Mouse (Mus musculus) G1E (cell line): ENCODE data around the gene Gmds.

ENCODE experiments used
- CTCF ChIP-seq: IDR thresholded peaks from 2 replicates; pipeline ENCODE4 v1.5.1; 2012; ENCODE audit warnings: low read depth, low read length, inconsistent platforms, mixed read lengths
- GATA1 ChIP-seq: IDR thresholded peaks from 2 replicates; pipeline ENCODE4 v1.6.1; 2012; ENCODE audit warnings: borderline replicate concordance, low read length, inconsistent platforms, mixed read lengths
- GATA2 ChIP-seq: IDR thresholded peaks from 2 replicates; pipeline ENCODE4 v1.6.1; 2012; ENCODE audit warnings: low read depth, low read length, inconsistent platforms, borderline replicate concordance
- POLR2AphosphoS5 ChIP-seq: IDR thresholded peaks from 2 replicates; pipeline ENCODE4 v1.6.1; 2012; ENCODE audit warnings: low read depth, low read length, inconsistent platforms; ENCODE audit not compliant: insufficient replicate concordance
- TAL1 ChIP-seq: conservative IDR thresholded peaks from 2 replicates; pipeline ENCODE4 v1.6.1; 2012; ENCODE audit warnings: low read depth, low read length, inconsistent platforms, mixed read lengths

- TF ChIP-seq CTCF (no peak), GATA1 (no peak), TAL1 (no peak), POLR2AphosphoS5 (no peak), GATA2 (no peak)
These were observed 104.5 kb downstream of the Gmds start for GRCm38 (mm10) chr13:32234019-32234418.
